Mouse (Mus musculus) liver, embryonic 13.5 days (tissue): ENCODE measurements around the gene Slc35b2. TPM values are rescaled to one million over a fixed set of nuclear protein-coding genes. Genes with fewer than 3 reads are reported as not detected.

Experiments used
- ATAC-seq: fragments of 200-750 bp; cut with Nextera tagmentation; 2 replicates; pipeline ENCODE4 v1.8.0; 2017; ENCODE audit warnings: low read depth, mild to moderate bottlenecking, moderate number of reproducible peaks, moderate library complexity
- DNase-seq: peaks from one replicate; pipeline ENCODE4 v3.0.0; 2022
- H3K27ac ChIP-seq: fragments of 300-500 bp; sonication (generic); 2 replicates; pipeline ENCODE4 v1.5.1; 2015; ENCODE audit warnings: moderate library complexity, mild to moderate bottlenecking, inconsistent platforms
- H3K27me3 ChIP-seq: fragments of 300-500 bp; sonication (generic); 2 replicates; pipeline ENCODE4 v1.6.1; 2015; ENCODE audit warnings: mild to moderate bottlenecking, inconsistent platforms
- H3K36me3 ChIP-seq: fragments of 300-500 bp; sonication (generic); 2 replicates; pipeline ENCODE4 v1.6.1; 2015; ENCODE audit warnings: mild to moderate bottlenecking, inconsistent platforms
- H3K4me1 ChIP-seq: fragments of 300-500 bp; sonication (generic); replicated peaks from 2 replicates; pipeline ENCODE4 v1.6.1; 2015; ENCODE audit warnings: inconsistent platforms
- H3K4me2 ChIP-seq: fragments of 300-500 bp; sonication (generic); 2 replicates; pipeline ENCODE4 v1.6.1; 2015; ENCODE audit warnings: inconsistent platforms, mild to moderate bottlenecking, moderate library complexity
- H3K4me3 ChIP-seq: fragments of 300-500 bp; sonication (generic); replicated peaks from 2 replicates; pipeline ENCODE4 v1.5.1; 2015; ENCODE audit warnings: mild to moderate bottlenecking, inconsistent platforms
- H3K9ac ChIP-seq: fragments of 300-500 bp; sonication (generic); 2 replicates; pipeline ENCODE4 v1.6.1; 2015; ENCODE audit warnings: mild to moderate bottlenecking, inconsistent platforms
- H3K9me3 ChIP-seq: fragments of 300-500 bp; sonication (generic); replicated peaks from 2 replicates; pipeline ENCODE4 v1.6.1; 2016; ENCODE audit warnings: inconsistent platforms
- WGBS: fragments of 180-500 bp; shearing (Covaris S2); methylation state at CpG from one replicate; pipeline ENCODE4 v1.1.7; 2015; ENCODE audit not compliant: insufficient replicate concordance; 5-methylcytosine and 5-hydroxymethylcytosine counted together
- polyA plus RNA-seq: library from polyadenylated mRNA; unstranded; fragments of >200 nt; fragmentation: Nextera tagmentation; extraction: Ambion mirVana; gene quantifications from 2 replicates; pipeline ENCODE4 v1.2.1, GENCODE M21; 2015

Gene Slc35b2
- polyA plus RNA-seq, 1 experiment from 2014 or later: 58.0 TPM

- peak within 1 kb of the TSS; percentile 71 for H3K9ac ChIP-seq
- no peaks in the 10 kb centered on the region for H3K36me3 ChIP-seq
- peak; percentile 90 for DNase-seq
- H3K4me3 ChIP-seq: peak within 1 kb of the TSS; percentile 65
- peak within 1 kb of the TSS; percentile 95 for H3K4me2 ChIP-seq
- peaks cover 37% of the 10 kb centered on the region for H3K4me1 ChIP-seq
- no peak within 1 kb of the TSS for H3K27ac ChIP-seq
- no peaks in the 10 kb centered on the region for H3K9me3 ChIP-seq
- ATAC-seq: peak; percentile 78
- WGBS: under 1% methylated on average over 45 of the region's 45 CpGs
- peaks cover 71% of the 10 kb centered on the region for H3K27me3 ChIP-seq
Measured at GRCm38 (mm10) chr17:45555452-45556106, 8.1 kb upstream of the Slc35b2 start, which contains the start of gene Nfkbie. TSS of gene Nfkbie (plus strand) at chr17:45555703.

GRCm38 (mm10) chr17:45556107-45556489 lies 7.6 kb upstream of the Slc35b2 start:
- H3K4me2 ChIP-seq: peak overlapping the region; percentile 95
- H3K27me3 ChIP-seq: peaks cover 65% of the 10 kb centered on the region
- DNase-seq (no peak), ATAC-seq (no peak)
- no peaks in the 10 kb centered on the region for H3K9me3 ChIP-seq
- H3K36me3 ChIP-seq: no peaks in the 10 kb centered on the region
- WGBS: 2% methylated on average over 14 of the region's 14 CpGs
- peak overlapping the region; percentile 65 for H3K4me3 ChIP-seq
- H3K4me1 ChIP-seq: peaks cover 37% of the 10 kb centered on the region
- H3K9ac ChIP-seq: peak overlapping the region; percentile 71
- no peak overlapping the region for H3K27ac ChIP-seq

- WGBS: 27% methylated on average over 3 of the region's 3 CpGs
- no peak overlapping the region for H3K27ac ChIP-seq
- H3K4me1 ChIP-seq: peaks cover 37% of the 10 kb centered on the region
- H3K27me3 ChIP-seq: peaks cover 60% of the 10 kb centered on the region
- no peaks in the 10 kb centered on the region for H3K9me3 ChIP-seq
- H3K4me2 ChIP-seq: peak overlapping the region; percentile 95
- no peaks in the 10 kb centered on the region for H3K36me3 ChIP-seq
- ATAC-seq (no peak), DNase-seq (no peak)
- 0 out of 2 replicates have a peak overlapping the region, but pooled peaks have one; percentile 71 for H3K9ac ChIP-seq
- peak overlapping the region; percentile 65 for H3K4me3 ChIP-seq
Measured at GRCm38 (mm10) chr17:45556514-45557245, 7.0 kb upstream of the Slc35b2 start.

DNA sequence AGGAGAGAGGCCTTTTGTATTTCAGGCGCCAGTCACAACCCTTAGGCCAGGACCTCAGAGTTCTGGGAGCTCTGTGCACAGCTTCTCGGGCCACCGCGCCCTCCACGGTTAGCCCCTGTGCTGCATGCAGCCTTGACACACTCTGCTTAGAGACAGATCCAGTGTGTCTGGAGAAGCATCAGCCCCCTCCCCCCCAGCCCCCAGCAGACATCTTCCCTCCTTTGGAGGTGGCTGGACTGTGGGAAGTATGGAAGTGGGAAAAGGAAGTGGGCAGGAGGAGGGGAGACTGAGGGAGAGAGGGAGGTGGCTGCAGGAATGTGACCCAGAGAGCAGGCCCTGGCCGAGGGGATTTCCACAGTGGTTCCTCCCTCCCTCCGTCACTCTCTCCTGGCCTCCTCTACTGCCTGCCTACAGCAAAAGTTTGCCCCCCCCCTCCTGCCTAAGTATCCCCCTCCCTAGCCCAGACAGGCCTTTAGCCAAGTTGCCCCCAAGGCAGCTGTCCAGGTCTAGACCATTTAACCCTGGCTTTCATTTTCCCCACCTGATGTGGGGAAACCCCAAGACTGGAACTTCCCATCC lies 6.3 kb upstream of the Slc35b2 start:
- peaks cover 55% of the 10 kb centered on the region for H3K27me3 ChIP-seq
- no peaks in the 10 kb centered on the region for H3K36me3 ChIP-seq
- H3K9ac ChIP-seq: no peak overlapping the region; the same call in 1 of the 2 replicates
- peaks cover 33% of the 10 kb centered on the region for H3K4me1 ChIP-seq
- no peak overlapping the region for H3K4me3 ChIP-seq
- 46% methylated on average over 7 of the region's 7 CpGs for WGBS
- H3K4me2 ChIP-seq: peak overlapping the region; percentile 95
- H3K9me3 ChIP-seq: no peaks in the 10 kb centered on the region
- DNase-seq (no peak), ATAC-seq (no peak)
- no peak overlapping the region for H3K27ac ChIP-seq

- no peaks in the 10 kb centered on the region for H3K9me3 ChIP-seq
- no peak overlapping the region for H3K4me3 ChIP-seq
- WGBS: 55% methylated on average over 16 of the region's 16 CpGs
- peaks cover 33% of the 10 kb centered on the region for H3K4me1 ChIP-seq
- peaks cover 49% of the 10 kb centered on the region for H3K27me3 ChIP-seq
- H3K27ac ChIP-seq: no peak overlapping the region
- ATAC-seq (no peak), DNase-seq (no peak)
- no peaks in the 10 kb centered on the region for H3K36me3 ChIP-seq
- no peak overlapping the region for H3K4me2 ChIP-seq
- H3K9ac ChIP-seq: no peak overlapping the region
Measured at GRCm38 (mm10) chr17:45557998-45558862, 5.4 kb upstream of the Slc35b2 start.

DNA sequence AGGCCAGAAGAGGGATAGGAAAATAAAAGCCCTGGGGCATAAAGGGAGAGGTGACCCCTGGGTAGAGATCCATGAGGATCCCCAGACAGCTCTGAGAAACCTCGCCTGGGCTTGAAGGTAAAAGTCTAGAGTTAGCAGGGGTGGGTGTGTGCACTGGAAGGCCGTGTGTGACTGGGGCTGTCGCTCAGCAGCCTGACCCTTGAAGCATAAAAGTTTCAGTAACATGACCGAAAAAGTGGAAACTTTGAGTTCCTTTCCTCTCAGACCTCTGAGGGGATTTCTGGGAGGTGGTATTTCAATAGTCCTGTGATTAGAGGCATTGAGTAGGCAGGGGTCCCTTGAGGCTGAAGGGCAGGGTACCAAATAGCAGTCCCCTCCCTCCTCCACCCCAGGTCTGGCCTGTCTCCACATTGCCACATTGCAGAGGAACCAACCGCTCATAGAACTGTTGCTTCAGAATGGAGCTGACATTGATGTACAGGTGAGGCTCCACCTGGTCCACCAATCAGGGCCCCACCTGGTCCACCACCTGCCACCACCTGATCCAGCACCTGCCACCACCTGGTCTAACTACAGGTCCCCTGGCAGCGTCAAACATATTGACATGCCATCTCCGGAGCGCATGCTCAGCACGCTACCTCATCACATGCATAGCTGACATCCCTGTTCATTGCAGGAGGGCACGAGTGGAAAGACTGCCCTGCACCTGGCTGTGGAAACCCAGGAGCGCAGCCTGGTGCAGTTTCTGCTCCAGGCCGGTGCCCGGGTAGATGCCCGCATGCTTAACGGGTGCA lies 3.7 kb upstream of the Slc35b2 start:
- Histone ChIP-seq H3K4me2 (no peak overlapping the region), H3K27ac (no peak overlapping the region), H3K4me3 (no peak overlapping the region), H3K36me3 (no peaks in the 10 kb centered on the region), H3K9ac (no peak overlapping the region), H3K9me3 (no peaks in the 10 kb centered on the region), H3K4me1 (peaks cover 41% of the 10 kb centered on the region), H3K27me3 (peaks cover 38% of the 10 kb centered on the region)
- WGBS: 80% methylated on average over 15 of the region's 15 CpGs
- DNase-seq (no peak), ATAC-seq (no peak)

GRCm38 (mm10) chr17:45563216-45563615 lies 458 bp upstream of the Slc35b2 start:
- WGBS: 60% methylated on average over 12 of the region's 12 CpGs
- no peak for ATAC-seq

DNA sequence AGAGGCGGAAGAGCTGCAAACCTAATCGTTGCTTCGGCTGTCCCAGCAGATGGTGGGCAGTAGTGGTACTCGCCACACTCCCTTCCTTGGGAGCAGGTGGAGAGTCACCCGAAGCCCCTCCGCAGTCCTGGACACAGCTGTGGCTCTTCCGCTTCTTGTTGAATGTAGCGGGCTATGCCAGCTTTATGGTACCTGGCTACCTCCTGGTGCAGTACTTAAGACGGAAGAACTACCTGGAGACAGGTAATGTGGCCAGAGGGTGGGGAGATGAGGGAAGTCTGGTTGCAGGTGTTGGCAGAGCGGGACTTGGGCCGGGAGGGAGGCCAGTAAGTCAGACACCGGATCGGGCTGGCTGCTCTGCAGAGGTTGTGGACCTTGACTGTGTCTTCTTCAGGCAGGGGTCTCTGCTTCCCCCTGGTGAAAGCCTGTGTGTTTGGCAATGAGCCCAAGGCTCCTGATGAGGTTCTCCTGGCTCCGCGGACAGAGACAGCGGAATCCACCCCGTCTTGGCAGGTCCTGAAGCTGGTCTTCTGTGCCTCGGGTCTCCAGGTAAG lies 934 bp downstream of the Slc35b2 start:
- DNase-seq: no peak
- Histone ChIP-seq H3K27me3 (0 out of 2 replicates have a peak, but pooled peaks cover 5% of the 10 kb centered on the region), H3K36me3 (peaks cover 44% of the 10 kb centered on the region), H3K4me3 (peak overlapping the region; percentile 88), H3K27ac (peak overlapping the region; percentile 78), H3K9ac (peak overlapping the region; percentile 95), H3K9me3 (no peaks in the 10 kb centered on the region), H3K4me2 (peak overlapping the region; percentile 99), H3K4me1 (peaks cover 56% of the 10 kb centered on the region)
- WGBS: 16% methylated on average over 18 of the region's 18 CpGs
- no peak for ATAC-seq

More at GRCm38 (mm10) chr17:45563216-45563615, 458 bp upstream of the Slc35b2 start:
- Histone ChIP-seq H3K27ac (no peak overlapping the region; the same call in 1 of the 2 replicates), H3K4me2 (no peak overlapping the region), H3K9me3 (no peaks in the 10 kb centered on the region), H3K4me3 (peak overlapping the region; percentile 88; the same call in 1 of the 2 replicates), H3K36me3 (peaks cover 30% of the 10 kb centered on the region), H3K9ac (no peak overlapping the region; the same call in 1 of the 2 replicates), H3K4me1 (peaks cover 43% of the 10 kb centered on the region), H3K27me3 (0 out of 2 replicates have a peak, but pooled peaks cover 10% of the 10 kb centered on the region)
- no peak for DNase-seq

- ATAC-seq: no peak
- WGBS: 94% methylated on average over 11 of the region's 11 CpGs
- H3K9me3 ChIP-seq: no peaks in the 10 kb centered on the region
- H3K4me1 ChIP-seq: peaks cover 60% of the 10 kb centered on the region
- peak overlapping the region; percentile 88 for H3K4me3 ChIP-seq
- peaks cover 49% of the 10 kb centered on the region for H3K36me3 ChIP-seq
- 0 out of 2 replicates have a peak, but pooled peaks cover 4% of the 10 kb centered on the region for H3K27me3 ChIP-seq
- peak overlapping the region; percentile 78; the same call in 1 of the 2 replicates for H3K27ac ChIP-seq
- H3K9ac ChIP-seq: peak overlapping the region; percentile 95
- peak overlapping the region; percentile 99 for H3K4me2 ChIP-seq
- no peak for DNase-seq
Measured at GRCm38 (mm10) chr17:45565103-45565502, 1.4 kb downstream of the Slc35b2 start.

- ATAC-seq (no peak), DNase-seq (no peak)
- no peak overlapping the region for H3K4me3 ChIP-seq
- H3K27me3 ChIP-seq: no peaks in the 10 kb centered on the region
- H3K36me3 ChIP-seq: peaks cover 58% of the 10 kb centered on the region
- no peaks in the 10 kb centered on the region for H3K9me3 ChIP-seq
- H3K27ac ChIP-seq: 0 out of 2 replicates have a peak overlapping the region, but pooled peaks have one; percentile 59
- 52% methylated on average over 1 of the region's 1 CpGs for WGBS
- no peak overlapping the region for H3K9ac ChIP-seq
- H3K4me2 ChIP-seq: no peak overlapping the region
- peaks cover 69% of the 10 kb centered on the region for H3K4me1 ChIP-seq
Measured at GRCm38 (mm10) chr17:45566031-45566359, 2.3 kb downstream of the Slc35b2 start.
